Mouse (Mus musculus) neural tube, embryonic 10.5 days (tissue): Measurements from ENCODE around the gene Ostf1.

Source experiments
- DNase-seq: peaks from one replicate; pipeline ENCODE4 v3.0.0-alpha.2; 2017; ENCODE audit warnings: low spot score; ENCODE audit errors: extremely low spot score

Gene Ostf1

DNA sequence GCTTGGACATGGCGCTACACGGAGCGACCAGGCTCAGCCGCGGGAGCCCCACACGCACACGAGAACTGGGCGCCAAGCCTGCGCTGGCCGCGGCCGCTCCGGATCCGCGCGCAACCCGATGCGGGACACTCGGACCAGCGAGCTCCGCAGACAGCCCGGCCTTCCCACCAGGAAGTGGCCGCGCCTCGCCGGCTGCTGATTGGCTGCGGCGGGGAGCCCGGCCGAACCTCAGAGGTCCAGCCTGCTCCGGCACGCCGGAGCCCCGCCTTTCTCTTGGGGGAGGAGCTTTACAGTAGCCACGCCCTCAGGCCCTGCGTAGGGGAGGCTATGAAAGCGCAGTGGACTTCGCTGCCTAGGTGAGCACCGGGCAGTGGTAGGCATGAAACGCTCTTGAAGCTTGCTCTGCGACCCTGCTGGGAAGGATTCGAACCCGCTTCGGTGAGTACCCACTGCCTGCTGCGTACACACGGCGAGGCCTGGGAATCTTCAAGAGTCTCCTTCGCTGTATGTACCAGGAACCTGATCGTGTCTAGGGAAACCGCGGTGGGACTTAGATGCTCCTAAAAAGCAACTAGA is at the start of gene Ostf1, which contains the start of gene Nmrk1:
Ostf1 (minus strand) TSS at position 180 of the 576 bp plus-strand sequence.
Nmrk1 (plus strand) TSS at position 307 of the 576 bp plus-strand sequence.
- DNase-seq = peak; percentile 93

DNA sequence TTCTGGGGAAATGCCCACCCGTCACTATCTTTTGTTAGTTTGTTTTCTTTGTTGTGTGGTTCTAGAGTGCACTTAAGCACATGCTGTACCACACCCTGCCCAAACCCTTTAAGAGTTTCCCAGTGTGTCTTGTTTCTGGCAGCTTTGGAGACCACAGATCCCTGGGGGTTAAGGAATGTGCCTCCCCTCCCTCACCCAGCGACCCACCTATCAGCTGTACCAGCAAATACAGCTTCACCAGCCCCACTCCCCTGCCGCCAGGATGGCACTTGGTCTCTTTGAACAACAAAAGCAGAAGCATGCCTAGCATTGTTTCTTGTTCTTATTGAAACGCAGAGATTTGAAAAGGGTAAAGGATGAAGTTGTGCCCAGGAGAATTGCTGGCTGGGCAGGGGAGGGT is 41.5 kb upstream of the Ostf1 start:
- no peak for DNase-seq

DNA sequence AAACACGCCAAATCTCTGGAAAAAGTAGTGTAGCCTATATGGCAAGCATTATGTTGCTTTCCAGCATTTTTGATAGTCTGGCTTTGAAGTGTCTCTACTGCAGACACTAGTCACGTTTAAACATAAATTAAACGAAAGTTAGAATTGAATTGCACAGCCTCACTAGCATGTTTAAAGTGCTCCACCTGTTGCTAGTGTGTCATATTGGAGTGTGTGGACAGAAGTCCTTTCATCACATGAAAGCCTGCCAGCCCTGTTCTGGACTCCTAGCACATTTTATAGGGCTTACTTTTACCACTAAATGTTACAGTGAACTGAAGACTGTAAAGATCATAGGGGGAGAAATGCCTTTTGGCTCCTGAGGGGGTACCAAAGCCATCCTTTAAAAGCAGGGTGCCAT is 40.9 kb upstream of the Ostf1 start:
- no peak for DNase-seq

DNA sequence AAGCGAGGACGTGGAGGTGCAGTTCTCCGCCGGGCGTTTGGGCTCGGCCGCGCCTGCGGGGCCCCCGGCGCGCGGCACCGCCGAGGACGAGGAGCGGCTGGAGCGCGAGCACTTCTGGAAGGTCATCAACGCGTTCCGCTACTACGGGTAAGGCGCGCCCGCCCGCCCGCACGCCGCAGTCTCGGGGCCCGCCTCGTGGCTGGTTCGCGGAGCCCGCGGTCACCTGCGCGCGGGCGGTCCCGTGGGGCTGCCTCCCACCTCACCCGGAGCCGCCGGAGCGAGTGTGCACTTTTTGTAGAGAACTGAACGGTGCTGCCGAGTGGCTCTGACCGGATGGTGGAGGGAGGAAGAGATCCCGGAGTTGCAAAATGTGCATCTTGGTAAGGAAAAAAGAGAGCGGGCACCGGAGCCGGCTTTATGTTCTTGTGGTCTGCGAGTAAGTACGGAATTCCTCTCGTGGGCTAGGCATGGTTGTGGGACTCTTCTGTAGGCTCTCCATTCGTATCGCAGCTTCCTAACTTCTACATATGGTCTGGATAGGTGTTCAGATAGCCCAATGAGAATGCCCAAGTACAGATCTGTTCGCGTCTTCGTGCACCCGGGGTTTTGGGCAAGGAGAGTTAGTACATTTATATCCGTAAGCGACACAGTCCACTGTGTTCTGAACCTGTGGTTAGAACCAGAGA is 39.6 kb upstream of the Ostf1 start:
- peak; percentile 73 for DNase-seq

DNA sequence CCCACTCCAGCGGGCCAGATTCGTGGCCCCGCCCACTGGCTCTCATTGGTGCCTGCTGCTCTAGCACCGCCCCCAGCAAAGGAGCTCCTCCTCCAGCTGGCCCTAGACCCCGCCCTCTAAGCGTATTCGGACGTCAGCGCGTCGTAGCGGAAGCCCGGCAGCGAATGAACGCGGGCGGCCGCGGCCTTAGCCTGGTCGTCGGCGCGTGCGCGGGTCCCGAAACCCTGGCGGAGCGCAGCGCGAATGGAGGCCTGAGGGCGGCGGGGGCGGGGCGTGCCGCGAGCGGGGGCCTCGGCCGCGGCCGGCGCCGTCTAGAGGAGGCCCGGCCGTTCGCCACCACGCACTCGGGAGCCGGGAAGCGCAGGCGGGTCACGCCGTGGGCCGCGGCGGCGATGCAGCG is 39.0 kb upstream of the Ostf1 start, which contains the start of gene Carnmt1:
Carnmt1 (plus strand) TSS at position 157 of the 400 bp plus-strand sequence.
- DNase-seq = peak; percentile 97

DNA sequence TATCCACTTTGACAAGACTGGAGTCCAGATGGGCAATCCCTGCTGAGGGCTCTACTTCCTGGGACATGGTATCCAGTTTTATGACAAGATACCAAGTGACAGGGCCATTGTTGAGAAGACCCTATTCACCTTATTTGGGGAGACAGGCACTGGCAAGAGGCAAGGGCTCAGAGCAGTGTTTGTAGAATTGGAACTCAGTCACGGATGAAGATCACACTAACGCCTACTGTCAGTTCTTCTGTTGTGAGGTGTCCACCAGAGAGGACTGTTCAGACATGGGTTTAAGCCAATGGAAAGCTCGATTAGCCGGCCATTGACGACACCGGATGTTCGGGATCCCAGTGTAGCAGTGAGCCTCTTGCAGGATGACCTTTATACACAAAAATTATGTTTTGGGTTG is 37.9 kb upstream of the Ostf1 start:
- no peak for DNase-seq

DNA sequence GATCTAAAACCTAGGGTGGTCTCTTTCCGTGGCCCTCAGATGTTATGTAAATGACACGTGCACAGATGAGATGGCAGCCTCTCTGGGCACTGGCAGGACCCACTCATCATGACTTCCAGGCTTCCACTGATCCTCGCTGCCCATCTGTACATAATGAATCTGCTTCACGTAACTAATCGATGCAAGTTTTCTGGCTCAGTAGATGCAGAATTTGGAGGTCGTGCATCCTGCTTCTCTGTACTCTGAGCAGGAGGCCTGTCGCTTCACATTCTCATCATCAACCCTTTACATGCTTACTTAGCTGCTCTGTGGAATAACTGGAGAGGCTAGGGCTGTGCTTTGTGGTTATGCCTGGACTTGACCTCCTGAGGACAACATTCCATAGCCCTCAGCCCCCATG is 35.3 kb upstream of the Ostf1 start:
- no peak for DNase-seq

DNA sequence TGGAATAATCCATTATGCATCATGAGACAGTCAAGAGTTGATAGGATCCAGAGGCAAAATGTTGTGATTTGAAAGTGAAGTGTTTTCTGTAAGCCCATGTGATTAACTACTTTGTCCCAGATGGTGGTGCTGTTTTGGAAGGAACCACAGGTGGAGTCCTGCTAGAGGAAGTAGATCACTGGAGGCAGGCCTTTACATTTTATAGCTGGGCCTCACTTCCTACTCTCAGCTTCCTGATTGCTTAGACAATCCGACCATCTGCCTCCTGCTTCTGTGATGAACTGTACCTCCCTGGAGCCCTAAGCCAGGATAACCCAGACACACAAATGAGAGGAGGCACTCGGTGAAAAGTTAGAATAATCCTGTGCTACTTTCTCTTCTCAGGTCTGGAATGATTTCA is 32.3 kb upstream of the Ostf1 start:
- DNase-seq = no peak

DNA sequence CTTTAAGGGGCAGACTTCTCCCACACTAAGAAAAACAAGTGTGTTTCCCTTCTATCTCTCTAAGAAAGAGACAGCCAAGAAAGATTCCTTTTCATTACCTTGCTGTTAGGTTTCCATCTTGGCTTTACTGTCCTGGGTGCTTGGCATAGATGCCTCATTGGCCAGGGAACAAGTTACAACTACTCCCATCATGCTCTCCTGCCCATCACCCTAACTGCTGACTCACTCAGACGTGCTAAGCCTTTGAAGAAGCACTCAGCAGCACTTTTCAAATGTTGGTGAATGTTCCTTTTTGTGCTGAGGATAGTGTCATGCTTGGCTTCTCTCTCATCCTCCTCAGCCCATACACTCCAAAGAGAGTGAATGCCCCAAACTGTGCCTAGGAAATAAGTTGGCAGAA is 30.1 kb upstream of the Ostf1 start:
- DNase-seq = no peak

DNA sequence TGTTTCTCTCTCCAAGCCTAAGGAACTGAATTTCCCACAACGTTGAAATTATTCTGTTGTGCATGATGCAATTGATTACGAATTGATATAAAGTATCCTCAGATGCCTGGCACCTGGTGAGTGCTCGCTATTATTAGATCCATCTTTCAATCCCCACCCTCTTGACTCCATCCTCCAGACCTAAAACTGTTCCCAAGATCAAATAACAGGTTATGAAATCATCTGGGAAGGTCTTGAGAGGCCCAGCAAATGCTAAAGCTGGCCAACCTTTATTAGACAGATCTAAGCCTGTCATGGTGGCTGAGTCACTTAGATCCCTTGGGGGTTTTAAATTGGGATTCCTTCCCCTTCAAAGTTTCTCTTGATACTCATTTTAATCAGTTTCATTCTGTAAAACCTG is 28.8 kb upstream of the Ostf1 start:
- DNase-seq = no peak

DNA sequence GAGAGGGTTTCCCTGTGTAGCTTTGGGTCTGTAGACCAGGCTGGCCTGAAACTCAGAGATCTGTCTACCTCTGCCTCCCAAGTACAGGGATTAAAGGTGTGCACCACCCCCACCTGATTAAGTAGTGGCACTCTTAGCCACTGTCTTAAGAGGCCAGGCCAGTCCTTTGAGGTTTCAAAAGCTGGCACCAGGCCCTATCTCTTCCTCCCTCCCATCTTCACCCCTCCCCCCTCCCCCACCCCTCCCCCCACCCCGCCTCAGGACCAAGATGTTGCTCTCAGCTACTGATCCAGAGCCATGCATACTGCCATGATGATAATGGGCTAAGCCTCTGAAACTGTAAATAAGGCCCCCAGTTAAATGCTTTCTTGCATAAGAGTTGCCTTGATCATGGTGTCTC is 27.7 kb upstream of the Ostf1 start:
- DNase-seq = no peak

DNA sequence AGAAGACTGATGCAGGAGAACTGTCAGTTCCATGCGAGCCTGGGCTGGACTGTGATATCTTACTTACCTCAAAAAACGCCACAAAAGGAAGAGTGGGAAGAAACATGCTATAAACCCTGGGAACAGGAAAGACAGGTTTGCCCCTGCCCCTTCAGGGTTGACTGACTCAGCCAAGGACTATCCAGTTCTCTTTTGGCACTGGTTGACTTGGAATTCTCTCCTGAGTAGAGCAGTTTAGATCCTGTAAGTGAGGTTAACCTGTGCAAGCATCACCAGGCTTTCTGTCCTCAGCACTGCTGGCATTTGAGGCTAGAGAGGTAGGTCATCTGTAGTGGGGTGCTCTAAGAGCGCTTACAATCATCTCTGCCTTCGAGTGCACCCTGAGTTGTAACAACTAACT is 26.9 kb upstream of the Ostf1 start:
- no peak for DNase-seq

DNA sequence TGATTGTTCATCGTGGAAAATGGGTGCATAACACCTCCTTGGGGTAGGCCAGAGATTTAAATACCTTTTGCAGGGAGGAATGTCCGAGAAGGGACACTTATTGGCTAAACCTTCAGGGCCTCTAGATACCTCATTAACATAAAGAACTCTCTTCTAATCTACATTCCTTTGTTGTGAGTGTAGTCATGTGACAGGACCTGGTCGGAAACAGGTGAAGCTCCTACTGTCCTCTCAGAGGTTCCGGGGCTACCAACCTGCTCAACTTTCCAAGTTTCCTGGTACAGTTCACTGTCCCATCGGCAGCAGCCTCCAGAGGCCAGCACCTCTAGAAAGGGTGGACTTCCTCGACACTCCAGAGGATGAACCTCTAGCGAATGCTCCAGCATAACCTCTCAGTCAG is 24.4 kb upstream of the Ostf1 start:
- no peak for DNase-seq

DNA sequence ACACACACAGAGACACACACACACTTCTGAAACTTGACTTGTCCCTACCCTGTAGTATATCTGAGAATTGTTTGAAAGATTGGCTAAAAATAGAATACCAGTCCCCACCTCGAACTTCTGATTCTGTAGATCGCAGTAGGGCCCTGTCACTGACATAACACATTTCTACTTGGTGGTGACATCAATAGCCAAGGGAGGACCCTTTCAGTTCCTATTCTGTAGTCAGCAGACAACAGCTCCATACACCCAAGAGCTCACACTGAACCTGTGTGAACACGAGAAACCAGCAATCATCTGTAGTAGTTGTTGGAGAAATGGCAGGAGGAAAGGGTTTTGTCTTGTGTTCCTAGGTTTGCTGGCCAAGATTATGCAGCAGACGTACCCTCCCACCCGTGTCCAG is 23.4 kb upstream of the Ostf1 start:
- no peak for DNase-seq

DNA sequence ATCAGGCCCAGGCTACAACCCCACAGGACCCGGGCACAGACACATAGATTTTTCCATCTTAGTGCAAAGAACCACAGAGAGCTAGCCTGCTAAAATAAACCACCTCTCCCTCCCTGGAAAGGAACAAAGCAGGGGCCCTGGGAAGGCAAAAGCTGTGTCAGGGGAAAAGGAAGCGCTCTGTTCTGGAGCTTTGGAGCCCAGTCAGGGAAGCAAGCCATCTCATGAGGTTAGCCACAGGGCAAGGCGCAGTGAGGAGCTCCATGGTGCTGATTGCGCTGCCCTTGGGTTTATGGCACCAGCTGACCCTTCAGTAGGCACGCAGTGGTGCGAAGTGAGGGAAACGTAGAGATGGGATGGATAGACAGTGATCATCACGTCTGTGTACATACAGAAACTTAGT is 22.7 kb upstream of the Ostf1 start:
- no peak for DNase-seq

DNA sequence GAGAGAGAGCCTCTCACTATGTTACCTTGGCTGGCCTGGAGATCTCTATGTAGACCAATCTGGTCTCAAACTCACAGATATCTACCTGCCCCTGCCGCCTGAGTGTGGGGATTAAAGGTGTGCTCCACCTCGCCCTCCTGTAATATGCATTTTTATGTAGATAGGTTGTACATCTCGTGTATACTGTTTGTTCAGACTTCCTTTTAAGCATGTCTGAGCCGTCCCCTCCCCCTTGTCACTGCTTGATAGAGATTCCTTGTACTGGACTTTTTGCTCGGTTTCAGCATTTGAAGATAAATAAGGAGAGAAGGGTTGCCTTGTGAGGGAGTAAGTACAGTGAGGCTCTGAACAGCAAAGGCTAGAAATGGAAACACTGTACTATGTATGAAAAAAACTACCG is 21.4 kb upstream of the Ostf1 start:
- DNase-seq = no peak

DNA sequence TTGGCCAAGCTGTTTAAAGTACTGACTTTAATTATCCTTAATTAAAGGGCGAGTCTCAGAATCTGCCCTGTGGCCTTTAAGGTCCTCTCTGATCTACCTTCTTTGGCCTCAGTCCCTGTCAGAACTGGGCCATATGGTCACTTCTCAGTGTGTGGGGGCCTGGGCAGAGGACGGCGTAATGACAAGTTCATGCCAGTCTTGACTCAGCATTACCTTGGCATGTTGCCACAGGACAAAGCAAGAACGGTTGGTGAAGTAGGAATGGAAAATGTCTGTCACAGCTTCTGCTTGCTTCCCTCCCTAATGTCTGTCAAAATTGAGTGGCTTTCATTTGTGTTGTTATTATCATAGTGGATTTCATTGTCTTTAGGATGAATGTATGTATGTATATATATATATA is 21.0 kb upstream of the Ostf1 start:
- DNase-seq = no peak

DNA sequence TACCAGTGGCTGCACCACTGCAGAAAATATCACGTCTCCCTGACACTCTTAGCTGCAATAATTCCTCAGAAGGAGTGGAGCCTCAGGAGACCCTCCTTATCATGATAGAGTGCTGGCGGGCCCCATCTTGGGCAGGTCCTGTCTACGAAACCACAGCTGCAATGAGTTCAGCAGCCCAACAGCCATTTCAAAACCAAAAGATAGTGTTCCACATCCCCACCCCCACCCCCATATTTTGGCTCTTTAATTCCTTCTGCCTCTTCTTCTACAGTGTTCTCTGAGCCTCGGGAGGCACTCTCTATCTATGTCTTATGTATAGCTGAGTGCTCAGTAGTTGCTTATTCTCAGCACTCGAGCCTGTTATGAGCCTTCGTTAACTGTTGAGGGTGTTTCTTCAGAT is 18.9 kb upstream of the Ostf1 start:
- no peak for DNase-seq

DNA sequence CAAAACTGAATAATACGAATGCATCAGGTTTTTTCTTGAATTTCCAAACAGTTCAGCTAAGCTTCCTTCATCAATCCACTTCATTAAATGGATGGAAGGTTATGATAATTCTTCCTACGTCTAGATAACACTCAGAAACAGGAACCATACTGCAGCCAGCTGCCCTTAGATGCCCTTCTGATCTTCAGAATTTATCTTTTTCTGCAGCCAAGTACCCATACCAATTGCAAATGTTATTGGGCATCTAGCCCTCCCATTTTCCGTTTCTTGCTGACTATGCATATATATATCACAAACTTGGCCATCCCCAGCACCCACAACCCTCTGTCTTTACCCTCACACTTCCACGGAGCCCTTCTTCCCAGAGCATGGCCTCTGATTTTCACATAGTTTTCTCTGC is 18.3 kb upstream of the Ostf1 start:
- no peak for DNase-seq

DNA sequence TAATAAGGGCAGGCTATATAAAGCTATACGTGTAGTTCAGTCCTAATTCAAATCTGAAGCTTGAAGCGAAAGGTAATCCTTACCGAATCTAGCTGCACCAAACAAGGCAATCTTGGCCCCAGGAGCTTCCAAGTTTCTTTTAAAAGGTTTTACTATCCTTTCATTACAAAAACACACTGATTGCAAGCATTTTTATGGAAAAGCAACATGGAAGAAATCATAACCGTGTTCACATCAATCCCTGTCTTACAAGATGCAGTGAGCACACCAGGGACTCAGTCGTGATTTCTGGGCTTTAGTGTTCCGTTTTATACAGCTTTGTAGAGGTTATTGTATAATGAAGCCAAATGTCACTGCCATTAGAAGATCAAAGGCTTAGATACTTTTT is 16.9 kb upstream of the Ostf1 start:
- no peak for DNase-seq

DNA sequence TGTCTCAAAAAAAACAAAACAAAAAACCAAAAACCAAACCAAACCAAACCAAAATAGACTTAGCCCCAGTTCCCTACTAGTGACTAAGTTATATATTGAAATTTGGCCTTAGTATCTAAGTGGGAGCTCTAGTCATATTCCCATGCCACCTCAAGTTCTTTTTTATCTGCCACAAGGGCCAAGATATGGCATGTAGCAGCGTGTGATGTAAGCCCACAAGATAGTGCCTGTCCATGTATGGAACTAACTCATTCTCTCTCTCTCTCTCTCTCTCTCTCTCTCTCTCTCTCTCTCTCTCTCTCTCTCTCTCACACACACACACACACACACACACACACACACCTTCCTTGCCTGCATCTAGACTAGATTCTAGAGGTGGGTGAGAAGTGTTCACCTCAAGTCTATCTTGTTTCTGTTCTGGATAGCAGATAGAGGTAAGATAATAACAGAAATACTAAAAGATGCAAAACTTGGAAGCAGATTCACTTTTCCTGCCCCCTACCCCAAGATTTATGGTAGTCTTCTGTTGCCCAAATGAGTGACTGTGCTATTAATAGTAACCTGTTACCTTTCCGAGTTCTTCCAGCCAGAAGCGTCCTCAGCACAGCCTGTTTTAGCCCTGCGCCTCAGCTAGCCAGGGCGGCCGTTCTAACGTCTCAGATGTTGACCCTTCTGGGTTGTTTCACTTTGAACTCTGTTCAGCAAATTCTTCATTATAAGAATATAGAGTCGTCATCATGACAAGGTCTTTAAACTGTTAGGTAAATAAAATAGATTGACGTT is 16.3 kb upstream of the Ostf1 start:
- no peak for DNase-seq

DNA sequence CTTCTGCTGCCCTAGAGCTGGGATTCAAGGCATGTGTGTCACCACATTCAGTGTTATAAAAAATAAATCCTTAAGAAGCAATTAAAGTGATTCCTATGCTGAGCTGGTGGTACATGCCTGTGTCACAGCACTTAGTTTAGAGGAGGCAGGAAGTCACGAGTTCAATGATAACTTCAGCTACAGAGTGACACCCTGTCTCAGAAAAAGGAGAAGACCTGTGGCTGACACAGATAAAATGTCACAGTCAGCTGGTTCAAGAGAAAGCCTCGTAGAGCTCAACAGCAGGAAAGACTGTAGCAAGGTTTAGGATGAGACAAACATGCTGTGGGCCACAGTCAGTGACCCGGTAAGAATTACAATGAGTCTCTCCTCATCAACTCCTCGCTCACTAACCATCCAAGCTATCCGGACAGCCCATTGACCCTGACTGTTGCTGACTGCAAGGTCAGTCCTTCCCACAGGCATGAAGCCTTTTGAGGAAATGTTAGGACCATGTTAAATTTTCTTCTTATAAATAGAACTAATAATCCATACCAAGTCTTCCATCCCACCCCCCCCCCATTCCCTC is 15.3 kb upstream of the Ostf1 start:
- no peak for DNase-seq
